Mouse (Mus musculus): ENCODE data around the gene Dsp. TPM values are rescaled to one million over a fixed set of nuclear protein-coding genes. Genes with fewer than 3 reads are reported as not detected.

The Dsp gene
- polyA plus RNA-seq (2012; rRNA removed) = 1.7 and 3.6 TPM in 2 replicates

DNA sequence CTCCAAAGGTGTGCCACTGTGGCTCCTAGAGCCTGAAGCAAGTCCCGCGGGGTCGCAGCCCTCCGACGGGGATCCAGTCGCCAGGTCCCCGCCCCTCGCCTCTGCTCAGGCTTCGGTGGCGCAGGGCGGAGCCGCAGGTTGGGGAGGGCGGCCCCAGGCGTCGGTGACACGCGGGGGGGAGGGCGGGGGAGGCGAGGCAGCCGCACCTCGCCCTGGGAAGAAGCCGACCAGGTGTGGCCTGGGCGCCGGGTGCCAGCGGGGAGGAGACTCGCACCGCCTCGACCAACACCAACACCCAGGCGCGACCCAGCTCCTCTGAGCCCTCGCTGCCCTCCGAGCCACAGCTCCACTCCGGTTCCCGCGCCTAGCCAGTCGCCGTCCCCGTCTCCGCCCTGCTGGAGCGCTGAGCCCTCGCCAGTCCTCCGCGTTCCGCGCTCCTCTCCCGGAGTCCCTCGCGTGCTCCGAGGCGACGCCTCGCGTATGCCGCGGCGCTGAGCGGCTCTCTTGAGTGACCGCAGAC is at the start of gene Dsp:
Gene Dsp (plus strand): TSS at position 226 of the 520 bp plus-strand sequence.

DNA sequence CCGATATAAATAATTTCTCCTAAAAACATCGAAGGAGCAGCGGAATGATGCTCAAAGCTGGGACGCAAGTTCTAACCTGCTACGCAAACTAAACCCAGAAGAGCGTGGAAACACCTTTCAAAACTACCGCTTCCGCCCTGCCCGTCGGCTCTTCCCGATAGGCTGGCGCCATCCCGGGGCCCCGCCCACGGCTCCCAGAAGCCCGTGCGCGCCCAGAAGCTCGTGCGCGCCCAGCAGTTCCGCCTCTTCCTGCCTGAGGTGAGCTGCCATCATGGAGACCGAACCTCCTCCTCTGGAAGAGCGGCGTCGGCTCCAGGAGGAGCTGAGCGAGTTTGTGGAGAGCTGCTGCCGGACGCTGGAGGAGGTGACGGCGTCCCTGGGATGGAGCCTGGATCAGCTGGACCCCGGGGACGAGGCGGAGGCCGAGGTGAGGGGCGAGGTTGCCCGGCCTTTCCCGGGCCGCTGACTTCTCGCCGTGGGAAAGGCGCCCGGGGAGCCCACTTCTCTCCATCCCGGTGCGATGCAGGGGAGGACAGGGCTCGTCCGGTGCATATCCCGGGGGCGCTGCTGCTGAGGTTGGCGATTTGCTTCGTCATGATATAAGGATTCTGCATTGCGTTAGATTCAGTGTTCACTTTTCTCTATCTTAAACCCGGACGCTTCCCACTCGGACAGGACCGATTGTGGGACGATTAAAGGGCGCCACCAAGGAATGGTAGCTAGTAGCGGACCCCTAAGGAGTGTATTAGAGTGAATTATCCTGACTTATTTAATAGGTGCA is 53.8 kb downstream of the Dsp start, which contains the start of gene Snrnp48:
Gene Snrnp48 (plus strand): TSS at position 237 of the 781 bp plus-strand sequence.

Other genes starting within 250 kb of the Dsp start
- 36.7 and 39.4 TPM in 2 replicates for gene Ssr1, start 157.1 kb upstream of the Dsp start, polyA plus RNA-seq (2012; rRNA removed)
- 67.8 and 86.2 TPM in 2 replicates for gene Riok1, start 114.3 kb upstream of the Dsp start, polyA plus RNA-seq (2012; rRNA removed)
- gene Cage1, start 114.2 kb upstream of the Dsp start, polyA plus RNA-seq (2012; rRNA removed) = 0.62 and 0.76 TPM in 2 replicates
- 56.8 and 113 TPM in 2 replicates for gene Snrnp48, start 53.6 kb downstream of the Dsp start, polyA plus RNA-seq (2012; rRNA removed)
- gene Bmp6, start 193.8 kb downstream of the Dsp start, polyA plus RNA-seq (2012; rRNA removed) = 4.2 and 5.9 TPM in 2 replicates